Mouse (Mus musculus): ENCODE data around the gene C2cd4a.

The C2cd4a gene

GRCm38 (mm10) chr9:67783925-67784324 lies 48.2 kb downstream of the C2cd4a start:
- peak; percentile 10 for DNase-seq

- DNase-seq: no peak
These were observed 48.7 kb downstream of the C2cd4a start for GRCm38 (mm10) chr9:67783464-67783863.

GRCm38 (mm10) chr9:67782786-67783185 lies 49.3 kb downstream of the C2cd4a start:
- no peak for DNase-seq
